Mouse (Mus musculus) urinary bladder, postnatal 14 days (tissue): ENCODE measurements around the gene Cfap221.

Experiments
- DNase-seq: peaks from one replicate; pipeline ENCODE4 v3.0.0; 2021; ENCODE audit warnings: low spot score

The Cfap221 gene

DNA sequence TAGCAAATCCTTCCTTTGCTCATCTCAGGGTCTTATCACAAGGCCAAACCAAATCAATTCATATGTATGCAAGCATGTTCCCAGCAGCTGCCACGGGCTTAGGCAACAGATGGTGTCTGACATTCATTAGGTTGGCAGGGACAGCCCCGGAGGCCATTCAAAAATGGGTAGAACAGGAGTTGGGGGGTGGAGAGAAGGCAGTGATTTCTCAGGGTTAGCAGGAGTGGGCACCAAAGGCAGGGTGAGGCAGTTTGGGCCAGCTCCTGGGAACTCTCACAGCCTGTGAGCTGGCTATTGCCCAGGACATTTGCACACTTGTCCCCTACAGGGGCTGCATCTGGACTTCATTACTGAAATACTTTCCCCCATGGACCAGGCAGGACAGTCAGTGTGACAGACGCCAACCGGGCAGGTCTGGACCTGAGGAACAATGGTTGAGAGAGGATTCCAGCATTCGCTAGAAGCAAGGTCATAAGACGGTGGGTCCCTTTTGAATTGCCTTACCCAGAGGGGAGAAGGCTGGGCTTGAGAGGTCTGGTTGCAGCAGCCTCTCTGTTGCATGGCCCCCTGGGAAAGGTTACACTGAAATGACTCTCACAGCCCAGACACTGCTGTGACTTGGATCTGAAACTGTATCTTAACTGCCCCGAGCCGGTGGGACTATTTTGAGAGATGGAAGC is 94.3 kb downstream of the Cfap221 start:
- no peak for DNase-seq

DNA sequence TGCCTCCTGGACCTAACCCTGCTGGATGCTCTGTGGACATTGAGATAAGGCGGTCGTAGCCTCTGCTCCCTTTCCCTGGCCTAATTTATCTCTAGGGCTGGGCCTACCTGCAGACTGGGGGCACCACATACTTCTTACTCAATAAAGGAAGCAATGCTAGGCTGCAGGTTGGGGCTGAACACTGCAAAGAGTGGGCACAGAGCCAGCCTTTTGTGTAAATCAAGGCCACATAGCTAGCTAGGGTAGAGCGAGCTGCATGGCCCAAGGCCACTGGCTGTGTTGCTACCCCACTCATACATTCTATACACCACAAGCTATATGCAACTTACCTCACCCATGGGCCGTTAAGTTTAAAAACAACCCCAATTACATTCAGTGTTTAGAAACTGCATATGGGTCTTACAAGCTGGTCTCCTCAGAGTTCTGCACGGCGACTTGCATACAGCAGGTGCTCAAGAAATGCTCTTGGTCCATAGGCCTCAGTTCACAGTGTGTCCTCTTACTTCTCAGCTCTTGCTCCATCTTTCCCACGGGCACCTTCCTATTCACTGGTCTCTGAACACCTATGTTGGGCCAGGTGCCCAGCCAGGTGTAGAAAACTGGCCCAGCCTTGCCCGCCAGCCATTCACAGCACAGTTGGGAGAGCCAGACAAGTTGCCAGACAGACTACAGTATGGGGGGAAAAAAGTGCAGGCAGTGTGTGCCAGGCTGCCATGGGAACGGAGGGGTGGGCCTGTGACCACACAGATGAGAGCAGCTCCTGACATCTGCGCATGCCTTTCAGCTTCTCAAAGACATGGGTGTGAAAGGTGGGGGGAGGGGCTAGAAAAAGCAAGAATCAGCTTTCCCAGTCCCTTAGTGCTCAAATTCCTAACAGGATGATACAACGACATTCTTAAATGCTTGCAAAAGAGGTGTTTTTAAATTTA is 97.6 kb downstream of the Cfap221 start:
- no peak for DNase-seq

DNA sequence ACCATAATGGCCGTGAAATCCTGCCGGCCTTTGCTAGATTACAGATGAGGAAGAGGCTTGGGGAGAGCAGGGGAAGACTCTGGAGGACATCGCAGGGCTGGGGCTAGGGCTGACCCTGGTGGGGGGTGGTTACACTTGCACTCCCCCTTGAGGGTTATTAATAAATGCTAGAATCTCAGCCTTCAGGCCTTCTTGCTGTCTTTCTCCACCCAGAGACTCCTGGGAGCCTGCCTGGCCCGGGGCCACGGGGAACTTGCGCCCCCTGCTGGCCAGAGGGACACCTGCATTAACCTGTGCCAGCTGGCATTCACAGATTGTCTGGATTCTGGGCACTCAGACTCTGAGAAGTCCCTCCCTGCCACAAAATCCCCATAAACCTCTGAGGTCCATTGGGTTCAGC is 102.1 kb downstream of the Cfap221 start:
- peak; percentile 59 for DNase-seq

DNA sequence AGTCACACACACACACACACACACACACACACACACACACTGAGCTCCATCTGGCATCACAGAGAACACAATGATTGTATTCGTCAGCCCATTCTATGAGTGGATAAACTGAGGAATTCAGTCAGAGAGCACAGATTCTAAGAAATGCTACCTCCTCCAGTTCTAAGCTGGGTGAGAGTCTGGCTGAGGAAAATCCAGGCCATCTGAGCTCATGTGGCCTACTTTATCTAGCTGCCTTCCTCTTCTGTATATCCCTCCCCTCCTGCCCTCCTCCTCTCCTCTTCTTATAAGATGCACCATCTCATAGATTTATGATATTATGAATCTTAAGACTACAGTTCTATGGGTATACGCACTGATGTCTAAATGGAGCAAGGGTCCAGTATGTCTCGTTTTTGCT is 103.4 kb downstream of the Cfap221 start:
- DNase-seq, result no peak

GRCm38 (mm10) chr1:119892933-119893332 is 104.1 kb downstream of the Cfap221 start:
- DNase-seq, result no peak

DNA sequence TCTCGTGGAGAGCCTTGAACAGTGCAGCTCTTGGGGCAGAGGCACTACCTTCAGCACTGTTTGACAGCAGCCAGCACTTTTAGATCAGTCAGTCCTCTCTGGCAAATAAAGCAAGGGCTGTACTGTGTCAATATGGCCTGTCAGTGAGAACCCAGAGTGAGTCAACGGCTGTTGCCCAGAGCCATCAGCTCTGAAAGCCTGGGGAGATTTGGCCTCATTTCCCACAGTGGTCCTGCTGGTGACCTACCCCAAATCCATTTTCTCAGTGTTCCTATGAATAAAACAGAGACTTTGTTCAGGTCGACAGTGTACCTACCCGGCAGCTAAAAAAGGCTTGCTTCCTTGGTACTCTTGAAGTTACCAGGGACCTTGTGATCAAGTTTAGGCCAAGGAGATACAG is 105.2 kb downstream of the Cfap221 start:
- DNase-seq, result no peak

- no peak for DNase-seq
Observed at GRCm38 (mm10) chr1:119891149-119891548, 105.9 kb downstream of the Cfap221 start.

GRCm38 (mm10) chr1:119889347-119889746 is 107.7 kb downstream of the Cfap221 start:
- no peak for DNase-seq

GRCm38 (mm10) chr1:119886320-119886719 is 110.7 kb downstream of the Cfap221 start:
- DNase-seq, result no peak

GRCm38 (mm10) chr1:119884272-119884671 is 112.8 kb downstream of the Cfap221 start:
- no peak for DNase-seq

GRCm38 (mm10) chr1:119878909-119879308 is 118.1 kb downstream of the Cfap221 start:
- no peak for DNase-seq

DNA sequence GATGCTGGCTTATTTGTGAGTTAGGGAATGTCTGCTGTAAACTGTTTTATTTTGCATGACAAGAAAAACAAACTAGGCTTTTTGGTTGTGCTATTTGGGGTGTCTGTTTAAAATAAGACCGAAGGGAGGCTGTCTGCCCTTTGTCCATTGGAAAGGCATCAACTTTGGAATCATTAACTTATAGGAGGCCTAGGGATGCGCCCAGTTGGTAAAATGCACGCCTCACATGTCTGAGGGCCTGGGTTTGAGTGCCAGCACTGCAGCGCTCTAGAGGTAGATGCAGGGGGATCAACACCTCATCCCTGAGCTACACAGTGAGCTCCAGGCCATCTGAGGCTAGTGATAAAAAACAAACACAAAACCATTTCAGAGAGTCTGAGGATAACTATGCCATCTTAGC is 119.6 kb downstream of the Cfap221 start:
- no peak for DNase-seq
